Mouse (Mus musculus): ENCODE data around the gene Hhipl2.

Gene Hhipl2

DNA sequence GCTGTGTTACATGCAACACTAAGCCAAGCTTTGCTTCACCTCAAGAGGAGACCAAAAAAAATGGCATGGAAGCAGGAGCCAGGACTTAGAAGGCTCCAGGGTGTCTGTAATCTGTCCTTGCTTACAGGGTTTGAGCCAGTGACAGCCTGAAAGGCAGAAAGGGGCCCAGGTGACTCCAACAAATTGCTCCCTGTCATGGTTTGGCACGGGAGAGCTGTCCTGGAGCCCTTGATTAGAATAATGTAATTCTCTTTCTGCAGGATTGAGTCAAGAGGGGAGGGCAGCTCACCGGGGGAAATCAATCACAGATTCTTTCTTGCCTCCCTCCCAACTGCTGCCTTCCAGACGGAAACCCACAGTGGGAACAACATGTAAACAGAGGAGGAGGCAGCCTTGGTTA is 35.1 kb downstream of the Hhipl2 start:
- ATAC-seq (ENCODE audit: insufficient number of reproducible peaks, low FRiP score, low TSS enrichment) = no peak
